Mouse (Mus musculus): ENCODE results near the gene Grin1. TPM values are rescaled to one million over a fixed set of nuclear protein-coding genes. Genes with fewer than 3 reads are reported as not detected.

Grin1 gene
- total and polyA plus RNA-seq, 2 experiments from 2014 or later = 69.5 to 156 TPM

DNA sequence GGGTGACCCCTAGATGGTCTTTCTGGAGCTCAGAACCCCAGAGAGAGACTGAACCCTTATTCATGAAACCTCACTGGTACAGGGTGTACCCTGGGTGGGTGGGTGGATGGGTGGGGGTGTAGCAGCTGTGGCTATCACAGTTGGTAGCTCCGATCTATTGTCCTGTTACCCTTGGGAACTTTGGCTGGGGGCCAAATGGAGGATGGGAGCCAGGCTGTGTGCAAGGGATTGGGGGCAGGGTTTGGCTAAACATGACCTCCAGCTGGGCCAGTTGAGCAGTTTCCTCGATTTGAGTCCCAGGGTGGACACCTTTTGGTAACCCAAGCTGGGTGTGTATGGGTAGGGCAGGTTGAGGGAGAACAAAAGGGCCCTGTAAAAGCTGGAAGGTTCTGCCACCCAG lies 52.3 kb downstream of the Grin1 start:
- DNase-seq (ENCODE audit: low spot score) = peak; percentile 49
- H3K27me3 ChIP-seq (ENCODE audit: insufficient read depth, low read length) = no peaks in the 10 kb centered on the region
- H3K27ac ChIP-seq = peak overlapping the region; percentile 81
- H3K36me3 ChIP-seq (ENCODE audit: insufficient read depth, low read length) = peaks cover 23% of the 10 kb centered on the region; the same call in 1 of the 2 replicates
- peaks cover 53% of the 10 kb centered on the region for H3K4me1 ChIP-seq (ENCODE audit: insufficient read depth, low read length)
- no peaks in the 10 kb centered on the region for H3K9me3 ChIP-seq (ENCODE audit: low read length)
- ATAC-seq = no peak
- H3K4me2 ChIP-seq (ENCODE audit: low read depth, low read length) = peak overlapping the region; percentile 76
- WGBS = 18% methylated on average over 2 of the region's 2 CpGs
- no peak for TF ChIP-seq CTCF (IDR thresholded peaks at IDR 0.05; ENCODE audit: low read depth)
- H3K9ac ChIP-seq (replicated peaks; ENCODE audit: low read length) = peak overlapping the region; percentile 21
- H3K4me3 ChIP-seq (ENCODE audit: low read length) = peak overlapping the region; percentile 60

DNA sequence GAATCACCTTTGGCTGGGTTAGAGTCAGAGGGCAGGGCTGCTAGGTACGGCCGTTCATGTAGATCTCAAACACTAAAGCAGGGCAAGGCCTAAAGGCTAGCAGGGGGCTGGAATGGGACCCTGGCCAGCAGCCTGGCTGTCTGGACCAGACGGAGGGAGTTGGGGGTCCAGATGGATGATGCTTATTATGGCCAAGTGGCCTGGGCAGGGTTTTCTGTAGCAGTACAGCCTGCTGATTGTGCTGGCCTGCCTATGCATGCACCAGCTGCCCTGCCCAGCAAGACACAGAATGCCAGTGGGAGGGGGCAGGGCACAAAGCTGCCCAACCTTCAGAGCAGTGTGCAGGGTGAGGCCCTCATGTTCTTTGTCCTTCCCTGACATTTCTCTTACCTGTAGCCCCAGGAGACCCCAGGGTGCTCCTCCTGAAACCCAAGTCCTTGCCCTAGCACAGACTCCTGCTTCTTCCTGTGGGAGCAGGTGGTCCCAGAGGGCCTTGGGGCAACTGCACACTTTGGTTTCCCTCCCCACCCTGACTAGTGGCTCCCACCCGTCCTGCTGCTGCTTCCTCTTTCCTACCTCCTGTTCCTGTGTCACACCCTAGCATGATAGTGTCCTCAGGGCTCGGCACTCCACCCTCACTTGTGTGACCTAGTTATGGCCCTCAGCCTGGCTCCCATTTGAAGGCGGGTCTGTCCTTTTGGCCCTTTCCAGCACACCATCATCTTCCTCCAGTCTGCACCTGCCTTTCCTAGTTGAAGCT lies 52.9 kb downstream of the Grin1 start:
- DNase-seq (ENCODE audit: low spot score) = peak; percentile 80
- H3K9ac ChIP-seq (replicated peaks; ENCODE audit: low read length) = peak overlapping the region; percentile 21
- TF ChIP-seq CTCF (IDR thresholded peaks at IDR 0.05; ENCODE audit: low read depth) = no peak
- peak overlapping the region; percentile 76 for H3K4me2 ChIP-seq (ENCODE audit: low read depth, low read length)
- peaks cover 47% of the 10 kb centered on the region for H3K4me1 ChIP-seq (ENCODE audit: insufficient read depth, low read length)
- H3K27me3 ChIP-seq (ENCODE audit: insufficient read depth, low read length) = no peaks in the 10 kb centered on the region
- H3K36me3 ChIP-seq (ENCODE audit: insufficient read depth, low read length) = peaks cover 23% of the 10 kb centered on the region; the same call in 1 of the 2 replicates
- peak; percentile 13 for ATAC-seq
- no peaks in the 10 kb centered on the region for H3K9me3 ChIP-seq (ENCODE audit: low read length)
- 40% methylated on average over 6 of the region's 6 CpGs for WGBS
- H3K27ac ChIP-seq = peak overlapping the region; percentile 81
- peak overlapping the region; percentile 60 for H3K4me3 ChIP-seq (ENCODE audit: low read length)

DNA sequence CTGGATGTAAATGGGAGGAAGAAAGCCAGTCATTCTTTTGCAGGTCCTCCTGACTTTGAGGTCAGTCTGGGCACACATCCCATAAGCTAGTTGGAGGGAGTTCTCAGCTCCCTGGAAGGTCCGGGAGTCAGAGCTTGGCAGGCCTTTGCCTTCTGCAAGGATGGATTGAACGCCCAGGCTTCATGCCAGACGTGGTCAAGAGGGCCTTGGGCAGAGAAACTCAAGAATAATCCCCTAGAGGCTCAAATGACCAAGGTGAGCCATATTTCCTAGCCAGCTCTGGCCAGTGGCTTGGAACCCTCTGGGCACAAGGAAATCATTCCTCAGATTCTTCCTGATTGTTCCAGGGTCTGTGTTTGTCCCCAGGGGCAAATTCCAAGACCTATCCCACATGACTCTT lies 54.1 kb downstream of the Grin1 start:
- H3K4me2 ChIP-seq (ENCODE audit: low read depth, low read length) = peak overlapping the region; percentile 76
- peaks cover 44% of the 10 kb centered on the region for H3K4me1 ChIP-seq (ENCODE audit: insufficient read depth, low read length)
- TF ChIP-seq CTCF (IDR thresholded peaks at IDR 0.05; ENCODE audit: low read depth) = no peak
- H3K9ac ChIP-seq (replicated peaks; ENCODE audit: low read length) = peak overlapping the region; percentile 66; the same call in 1 of the 2 replicates
- H3K36me3 ChIP-seq (ENCODE audit: insufficient read depth, low read length) = peaks cover 13% of the 10 kb centered on the region; the same call in 1 of the 2 replicates
- DNase-seq (ENCODE audit: low spot score) = no peak
- peak overlapping the region; percentile 60 for H3K4me3 ChIP-seq (ENCODE audit: low read length)
- no peaks in the 10 kb centered on the region for H3K9me3 ChIP-seq (ENCODE audit: low read length)
- WGBS = 43% methylated on average over 3 of the region's 3 CpGs
- H3K27me3 ChIP-seq (ENCODE audit: insufficient read depth, low read length) = no peaks in the 10 kb centered on the region
- peak overlapping the region; percentile 81; the same call in 1 of the 2 replicates for H3K27ac ChIP-seq
- no peak for ATAC-seq

DNA sequence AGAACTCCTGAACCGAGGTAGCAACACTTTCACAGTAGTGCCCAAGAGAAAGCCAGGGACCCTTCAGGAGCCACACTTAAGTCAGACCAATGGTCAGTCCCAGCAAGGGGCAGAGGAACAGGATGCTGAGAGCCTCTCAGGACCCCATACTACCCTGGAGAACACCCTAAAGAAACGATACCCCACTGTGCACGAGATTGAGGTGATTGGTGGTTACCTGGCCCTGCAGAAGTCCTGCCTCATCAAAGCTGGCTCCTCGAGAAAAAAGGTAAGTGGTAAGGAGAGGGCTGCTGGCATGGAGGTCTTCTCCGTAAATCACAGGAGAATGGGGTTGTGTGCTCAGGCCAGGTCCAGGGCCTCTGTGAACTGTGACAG lies 54.7 kb downstream of the Grin1 start:
- H3K27ac ChIP-seq = peak overlapping the region; percentile 71; the same call in 1 of the 2 replicates
- peak overlapping the region; percentile 76 for H3K4me2 ChIP-seq (ENCODE audit: low read depth, low read length)
- H3K27me3 ChIP-seq (ENCODE audit: insufficient read depth, low read length) = no peaks in the 10 kb centered on the region
- WGBS = 71% methylated on average over 5 of the region's 5 CpGs
- TF ChIP-seq CTCF (IDR thresholded peaks at IDR 0.05; ENCODE audit: low read depth) = no peak
- DNase-seq (ENCODE audit: low spot score) = no peak
- H3K9me3 ChIP-seq (ENCODE audit: low read length) = no peaks in the 10 kb centered on the region
- ATAC-seq = no peak
- H3K4me3 ChIP-seq (ENCODE audit: low read length) = peak overlapping the region; percentile 60
- H3K4me1 ChIP-seq (ENCODE audit: insufficient read depth, low read length) = peaks cover 44% of the 10 kb centered on the region
- peak overlapping the region; percentile 66; the same call in 1 of the 2 replicates for H3K9ac ChIP-seq (replicated peaks; ENCODE audit: low read length)
- H3K36me3 ChIP-seq (ENCODE audit: insufficient read depth, low read length) = peaks cover 8% of the 10 kb centered on the region; the same call in 1 of the 2 replicates

DNA sequence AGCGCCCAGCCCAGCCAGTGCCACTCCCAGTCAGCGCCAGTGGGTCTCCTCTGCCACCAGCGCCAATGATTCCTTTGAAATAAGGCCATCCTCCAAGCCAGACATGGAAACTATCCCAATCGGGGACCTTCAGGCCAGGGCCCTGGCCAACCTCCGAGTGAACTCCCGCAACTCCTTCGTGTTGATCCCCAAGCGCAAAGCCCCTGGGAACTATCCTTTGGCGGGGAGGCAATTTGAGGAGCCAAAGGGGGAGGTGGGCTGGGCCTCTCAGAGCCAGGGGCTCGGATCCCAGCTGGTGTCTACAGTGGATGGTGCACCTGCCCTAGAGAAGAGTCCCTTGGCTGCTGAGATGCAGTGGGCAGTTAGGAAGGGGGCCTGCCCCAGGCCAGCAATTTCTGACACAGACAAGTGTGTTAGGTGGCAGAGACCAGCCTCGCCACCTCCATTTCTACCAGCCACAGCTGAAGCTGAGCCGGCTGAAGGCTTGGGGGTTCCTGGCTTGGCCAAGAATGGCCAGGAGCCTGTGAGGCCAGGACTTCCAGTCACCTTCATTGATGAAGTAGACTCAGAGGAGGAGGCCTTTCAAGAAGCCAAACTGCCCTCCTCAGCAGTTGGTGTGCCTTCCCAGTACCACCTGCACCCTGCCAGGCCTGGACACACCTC lies 55.2 kb downstream of the Grin1 start:
- Histone ChIP-seq H3K4me2 (ENCODE audit: low read depth, low read length) (peak overlapping the region; percentile 76), H3K27me3 (ENCODE audit: insufficient read depth, low read length) (no peaks in the 10 kb centered on the region), H3K4me3 (ENCODE audit: low read length) (peak overlapping the region; percentile 60), H3K27ac (peak overlapping the region; percentile 71), H3K9ac (replicated peaks; ENCODE audit: low read length) (peak overlapping the region; percentile 66), H3K36me3 (ENCODE audit: insufficient read depth, low read length) (peaks cover 2% of the 10 kb centered on the region; the same call in 1 of the 2 replicates), H3K9me3 (ENCODE audit: low read length) (no peaks in the 10 kb centered on the region), H3K4me1 (ENCODE audit: insufficient read depth, low read length) (peaks cover 44% of the 10 kb centered on the region)
- ATAC-seq (no peak), DNase-seq (ENCODE audit: low spot score) (peak; percentile 37)
- no peak for TF ChIP-seq CTCF (IDR thresholded peaks at IDR 0.05; ENCODE audit: low read depth)
- WGBS = 13% methylated on average over 12 of the region's 12 CpGs

DNA sequence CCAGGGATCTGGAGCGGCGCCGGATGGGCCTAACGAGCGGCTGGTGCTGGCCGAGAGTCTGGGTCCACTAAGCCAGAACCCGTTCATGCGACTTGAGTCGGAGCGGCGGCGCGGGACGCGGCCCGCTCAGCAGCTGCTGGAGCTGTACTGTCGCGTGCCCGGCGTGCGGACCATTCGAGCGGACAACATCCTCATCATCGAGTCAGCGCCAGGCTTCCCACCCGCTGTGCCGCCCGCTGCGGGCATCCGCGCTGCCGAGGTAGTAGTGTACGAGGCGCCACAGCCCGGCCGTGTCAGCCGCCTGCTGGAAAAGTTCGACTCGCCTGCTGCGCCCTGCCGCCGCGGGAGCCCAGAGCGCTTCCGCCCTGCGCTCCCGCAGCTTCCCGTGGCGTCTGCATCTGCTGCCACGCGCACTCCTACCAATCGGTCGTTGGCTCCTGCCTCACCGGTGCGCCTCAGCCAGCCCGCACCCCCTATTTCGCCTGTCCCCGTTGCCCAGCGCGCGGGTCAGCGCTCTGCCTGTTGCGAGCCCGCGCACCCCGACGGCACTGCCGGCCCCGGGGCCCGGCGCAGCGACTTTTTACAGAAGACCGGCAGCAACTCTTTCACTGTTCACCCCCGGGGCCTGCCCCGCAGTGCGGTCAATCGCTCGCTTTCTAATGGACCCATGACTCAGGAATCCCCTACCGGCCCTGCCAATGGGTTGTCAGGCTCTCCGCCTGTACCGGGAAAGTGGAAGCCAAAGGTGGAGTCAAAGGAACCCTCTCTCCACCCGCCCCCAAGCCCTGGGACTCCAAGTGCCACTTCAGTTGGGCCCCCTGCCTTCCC lies 56.0 kb downstream of the Grin1 start:
- DNase-seq (ENCODE audit: low spot score) (peak; percentile 61), ATAC-seq (no peak)
- peak overlapping the region; percentile 60 for H3K4me3 ChIP-seq (ENCODE audit: low read length)
- H3K4me1 ChIP-seq (ENCODE audit: insufficient read depth, low read length) = peaks cover 43% of the 10 kb centered on the region
- H3K27me3 ChIP-seq (ENCODE audit: insufficient read depth, low read length) = no peaks in the 10 kb centered on the region
- TF ChIP-seq CTCF (IDR thresholded peaks at IDR 0.05; ENCODE audit: low read depth) = no peak
- peak overlapping the region; percentile 66 for H3K9ac ChIP-seq (replicated peaks; ENCODE audit: low read length)
- no peaks in the 10 kb centered on the region for H3K9me3 ChIP-seq (ENCODE audit: low read length)
- no peaks in the 10 kb centered on the region for H3K36me3 ChIP-seq (ENCODE audit: insufficient read depth, low read length)
- H3K27ac ChIP-seq = peak overlapping the region; percentile 71
- H3K4me2 ChIP-seq (ENCODE audit: low read depth, low read length) = peak overlapping the region; percentile 76
- 2% methylated on average over 81 of the region's 82 CpGs for WGBS

Data from hindbrain, postnatal 0 days (tissue).